Mouse (Mus musculus): ENCODE results near the gene Vmn2r4. TPM values are rescaled to one million over a fixed set of nuclear protein-coding genes. Genes with fewer than 3 reads are reported as not detected.

Gene Vmn2r4
- polyA plus RNA-seq, 1 experiment from 2014 or later, result not detected

Other genes starting within 250 kb of the Vmn2r4 start
- gene Vmn2r3, start 125.7 kb downstream of the Vmn2r4 start, polyA plus RNA-seq (2014; fragmentation: Nextera tagmentation; extraction: Ambion mirVana), result not detected in 2 replicates
- gene Vmn2r5, start 94.5 kb upstream of the Vmn2r4 start, polyA plus RNA-seq (2014; fragmentation: Nextera tagmentation; extraction: Ambion mirVana), result not detected in 2 replicates
- not detected in 2 replicates for gene Vmn2r6, start 150.5 kb upstream of the Vmn2r4 start, polyA plus RNA-seq (2014; fragmentation: Nextera tagmentation; extraction: Ambion mirVana)